Mouse (Mus musculus) CH12.LX (cell line): ENCODE measurements around the gene Spp2. TPM values are rescaled to one million over a fixed set of nuclear protein-coding genes. Genes with fewer than 3 reads are reported as not detected.
"Not testable (repeated sequence)": the region's sequence is repeated elsewhere in the genome, so short reads cannot be mapped to it uniquely, and the experiment has no call there.

ENCODE experiments used
- DNase-seq: peaks from one replicate; pipeline ENCODE4 v3.0.0-alpha.2; 2013; ENCODE audit errors: extremely low read depth
- H3K27ac ChIP-seq: 2 replicates; pipeline ENCODE4 v1.5.1; 2012; ENCODE audit warnings: low read depth, mild to moderate bottlenecking, control low read depth, moderate library complexity; ENCODE audit not compliant: insufficient read depth
- H3K27me3 ChIP-seq: replicated peaks from 2 replicates; pipeline ENCODE3; 2012; ENCODE audit warnings: inconsistent platforms
- H3K36me3 ChIP-seq, 2 experiments: replicated peaks in 1 of 2; 2 replicates each; pipeline versions ENCODE3 to v1.6.1; 2012; ENCODE audit warnings: inconsistent platforms in 1 of 2, low read length in 1 of 2, mild to moderate bottlenecking in 1 of 2, mixed read lengths in 1 of 2, moderate library complexity in 1 of 2; ENCODE audit not compliant: control insufficient read depth in 1 of 2, insufficient read depth in 1 of 2
- H3K4me1 ChIP-seq, 2 experiments: 2 replicates each; pipeline ENCODE4 v1.6.1; 2012; ENCODE audit warnings: inconsistent platforms in 1 of 2, moderate library complexity in 1 of 2; ENCODE audit not compliant: insufficient read depth in 2 of 2, control insufficient read depth in 1 of 2
- H3K4me2 ChIP-seq: 2 replicates; pipeline ENCODE4 v1.6.1; 2012; ENCODE audit warnings: low read depth, mild to moderate bottlenecking, control low read depth; ENCODE audit not compliant: poor library complexity, insufficient read depth, severe bottlenecking
- H3K4me3 ChIP-seq, 3 experiments: fragments of 150-350 bp in 1 of 3; sonication (generic) in 1 of 3; replicated peaks in 1 of 3; 2 replicates each; pipeline versions ENCODE3 to v1.5.1; 2011 to 2012; ENCODE audit warnings: low read depth in 2 of 3, low read length in 2 of 3, mild to moderate bottlenecking in 2 of 3, moderate library complexity in 2 of 3, control low read depth in 1 of 3, improper control_type of control experiment in 1 of 3, inconsistent platforms in 1 of 3, mixed read lengths in 1 of 3; ENCODE audit not compliant: poor library complexity in 1 of 3
- H3K79me2 ChIP-seq: replicated peaks from 2 replicates; pipeline ENCODE4 v1.6.1; 2012; ENCODE audit warnings: mild to moderate bottlenecking, moderate library complexity; ENCODE audit not compliant: control insufficient read depth, poor library complexity, insufficient read depth, severe bottlenecking; ENCODE audit errors: extremely low read depth
- H3K9ac ChIP-seq: 2 replicates; pipeline ENCODE4 v1.6.1; 2012; ENCODE audit warnings: low read depth, mild to moderate bottlenecking, control low read depth, moderate library complexity; ENCODE audit not compliant: insufficient read depth
- H3K9me3 ChIP-seq: replicated peaks from 2 replicates; pipeline ENCODE3; 2012; ENCODE audit warnings: low read length, inconsistent platforms, mixed read lengths
- EP300 ChIP-seq: IDR thresholded peaks from 2 replicates; pipeline ENCODE4 v1.6.1; 2011; ENCODE audit warnings: low read length, improper control_type of control experiment
- ETS1 ChIP-seq: conservative IDR thresholded peaks from 2 replicates; pipeline ENCODE4 v1.6.1; 2012; ENCODE audit warnings: low read depth, mild to moderate bottlenecking, inconsistent platforms, low read length, improper control_type of control experiment, moderate library complexity
- IRF4 ChIP-seq: IDR thresholded peaks from 2 replicates; pipeline ENCODE4 v1.6.1; 2014; ENCODE audit warnings: low read depth, mild to moderate bottlenecking, inconsistent platforms, low read length, improper control_type of control experiment
- JUN ChIP-seq: IDR thresholded peaks from 2 replicates; pipeline ENCODE4 v1.6.1; 2011; ENCODE audit warnings: low read depth, mild to moderate bottlenecking, low read length, improper control_type of control experiment, moderate library complexity; ENCODE audit not compliant: insufficient read depth
- MAX ChIP-seq: IDR thresholded peaks from 2 replicates; pipeline ENCODE4 v1.6.1; 2011; ENCODE audit warnings: low read length, improper control_type of control experiment
- MAZ ChIP-seq: IDR thresholded peaks from 2 replicates; pipeline ENCODE4 v1.6.1; 2012; ENCODE audit warnings: low read depth, mild to moderate bottlenecking, inconsistent platforms, low read length, improper control_type of control experiment, moderate library complexity
- MEF2A ChIP-seq: IDR thresholded peaks from 2 replicates; pipeline ENCODE4 v1.6.1; 2014; ENCODE audit warnings: low read depth, mild to moderate bottlenecking, inconsistent platforms, low read length, improper control_type of control experiment, borderline replicate concordance
- PAX5 ChIP-seq: IDR thresholded peaks from 2 replicates; pipeline ENCODE4 v1.6.1; 2012; ENCODE audit warnings: low read length, inconsistent platforms, mixed read lengths
- ZNF384 ChIP-seq: IDR thresholded peaks from 2 replicates; pipeline ENCODE4 v1.6.1; 2012; ENCODE audit warnings: low read depth, low read length, improper control_type of control experiment, inconsistent platforms
- dilution Hi-C: fragments of 300-500 bp; cut with MboI; formaldehyde crosslinking; loops from 2 replicates; pipeline ENCODE4 v1.14.3; 2020; ENCODE audit warnings: low sequenced_read_pairs; ENCODE audit not compliant: extremely low pct_unique_long_range_greater_than_20kb, extremely low pct_ligation_motif_present
- in situ Hi-C: fragments of 300-500 bp; cut with MboI; formaldehyde crosslinking; loops from 3 replicates; pipeline ENCODE4 v1.14.3; 2019; ENCODE audit warnings: low sequenced_read_pairs, low pct_ligation_motif_present, low pct_unique_long_range_greater_than_20kb, mixed read lengths
- polyA plus RNA-seq: library from polyadenylated mRNA; unstranded; fragments of >175 nt; gene quantifications from 2 replicates; pipeline ENCODE4 v1.2.1, GENCODE M21; 2012; ENCODE audit warnings: low read depth; ENCODE audit not compliant: insufficient read length
- total RNA-seq, 2 experiments: library from RNA; depleted of rRNA; stranded (reverse); fragments of 300-350 nt in 1 of 2; fragments of >200 nt in 1 of 2; gene quantifications; 2 replicates each; pipeline ENCODE4 v1.2.3; 2012 to 2014

Spp2 gene
- total and polyA plus RNA-seq, 3 experiments, result not detected

- dilution Hi-C loops (no loop called here), in situ Hi-C loops (no loop called here)
- DNase-seq, result no peak
- Histone ChIP-seq H3K27me3 (no peaks in the 10 kb centered on the region), H3K79me2 (no peaks in the 10 kb centered on the region), H3K4me1 (no peaks in the 10 kb centered on the region; a peak in 1 of 4 replicates), H3K9ac (no peak overlapping the region), H3K4me3 (no peak overlapping the region), H3K9me3 (peaks cover 17% of the 10 kb centered on the region), H3K4me2 (no peak overlapping the region), H3K27ac (no peak overlapping the region), H3K36me3 (no peaks in the 10 kb centered on the region)
- TF ChIP-seq MAX, result no peak
These were observed 40.7 kb downstream of the Spp2 start for GRCm38 (mm10) chr1:88447483-88447882.

DNA sequence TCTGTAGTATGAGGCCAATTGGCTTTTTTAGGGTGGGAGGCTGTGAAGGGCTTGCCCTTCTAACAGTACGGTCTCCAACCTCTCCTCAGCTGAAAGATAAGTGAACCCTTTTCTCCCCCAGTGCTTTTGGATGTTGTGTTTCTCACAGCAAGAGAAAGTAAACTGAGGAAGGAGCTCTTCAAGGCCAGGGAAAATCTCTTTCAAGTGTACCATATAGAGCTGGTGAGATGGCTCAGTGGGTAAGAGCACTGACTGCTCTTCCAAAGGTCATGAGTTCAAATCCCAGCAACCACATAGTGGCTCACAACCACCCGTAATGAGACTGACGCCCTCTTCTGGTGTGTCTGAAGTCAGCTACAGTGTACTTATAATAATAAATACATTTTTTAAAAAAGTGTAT is 41.3 kb downstream of the Spp2 start:
- peaks cover 23% of the 10 kb centered on the region for H3K9me3 ChIP-seq
- dilution Hi-C loops, H3K4me2 ChIP-seq, DNase-seq, H3K4me3 ChIP-seq, H3K27me3 ChIP-seq, H3K9ac ChIP-seq, H3K4me1 ChIP-seq, H3K79me2 ChIP-seq, in situ Hi-C loops, H3K36me3 ChIP-seq, H3K27ac ChIP-seq: not testable (repeated sequence)

GRCm38 (mm10) chr1:88449741-88450140 is 43.0 kb downstream of the Spp2 start:
- no peaks in the 10 kb centered on the region for H3K79me2 ChIP-seq
- no peaks in the 10 kb centered on the region for H3K27me3 ChIP-seq
- dilution Hi-C loops, result no loop called here
- H3K4me3 ChIP-seq, result no peak overlapping the region
- in situ Hi-C loops, result no loop called here
- no peaks in the 10 kb centered on the region for H3K36me3 ChIP-seq
- no peak overlapping the region for H3K9ac ChIP-seq
- no peak overlapping the region for H3K27ac ChIP-seq
- H3K9me3 ChIP-seq, result peaks cover 25% of the 10 kb centered on the region
- no peak overlapping the region for H3K4me2 ChIP-seq
- TF ChIP-seq IRF4 (no peak), MAZ (no peak), JUN (no peak), MEF2A (no peak), ZNF384 (no peak), PAX5 (no peak), ETS1 (no peak), EP300 (no peak)
- DNase-seq, result no peak
- no peaks in the 10 kb centered on the region; a peak in 1 of 4 replicates for H3K4me1 ChIP-seq
